Mouse (Mus musculus) mouse embryonic stem cell (cell line): Measurements from ENCODE around the gene Nbea.

Experiments
- in situ Hi-C, 2 experiments: fragments of 300-500 bp; cut with MboI; formaldehyde crosslinking; loops; 1 replicate in 1 of 2; 3 replicates in 1 of 2; pipeline ENCODE4 v1.14.3; 2019 to 2020; ENCODE audit warnings: low sequenced_read_pairs in 2 of 2, low pct_unique_long_range_greater_than_20kb in 1 of 2, mixed read lengths in 1 of 2; ENCODE audit not compliant: unreplicated experiment in 1 of 2

Gene Nbea

DNA sequence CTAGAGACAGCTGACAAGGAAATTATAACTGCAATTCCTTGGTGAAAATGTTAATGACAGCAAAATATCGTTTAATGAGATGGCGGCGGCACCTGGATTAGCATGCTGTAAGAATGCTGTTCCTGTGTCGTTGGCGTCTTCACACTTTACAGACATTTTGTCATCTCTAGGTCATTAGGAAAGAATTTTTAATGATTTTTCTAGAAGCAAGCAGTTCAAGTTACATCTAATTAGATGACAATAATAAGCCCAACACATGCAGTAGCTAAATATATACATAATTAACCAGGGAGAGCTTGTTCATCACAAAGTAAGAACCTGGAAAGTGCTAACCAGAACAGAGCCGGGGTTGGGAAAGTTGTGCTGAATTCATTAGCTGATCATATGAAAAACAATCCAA, 469.2 kb downstream of the Nbea start:
- in situ Hi-C loops = no loop called here

- in situ Hi-C loops = no loop called here
Observed at GRCm38 (mm10) chr3:55713856-55714255, 469.6 kb downstream of the Nbea start.

GRCm38 (mm10) chr3:55710300-55710699, 473.2 kb downstream of the Nbea start:
- in situ Hi-C loops = no loop called here

- in situ Hi-C loops = no loop called here
Observed at GRCm38 (mm10) chr3:55701632-55702031, 481.9 kb downstream of the Nbea start.

- in situ Hi-C loops = no loop called here
Observed at GRCm38 (mm10) chr3:55697174-55697573, 486.3 kb downstream of the Nbea start.

DNA sequence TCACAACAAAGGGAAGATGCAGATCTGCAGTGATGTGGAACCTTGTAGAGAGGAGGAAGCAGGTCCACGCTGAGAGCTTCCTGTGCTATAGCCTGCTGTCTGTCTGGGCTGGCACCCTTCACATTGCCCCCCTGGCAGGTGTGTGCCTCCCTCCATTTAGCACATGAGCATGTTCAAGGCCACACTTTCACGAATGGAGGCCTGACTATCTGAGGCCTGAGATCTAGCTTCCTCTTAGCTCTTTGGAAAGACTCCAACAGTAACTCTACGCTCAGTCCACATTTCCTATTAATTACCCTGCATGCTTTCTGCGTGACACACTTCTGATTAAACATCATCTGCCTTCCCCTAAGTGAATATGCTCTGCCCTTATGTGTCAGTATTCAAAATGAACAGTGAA, 490.4 kb downstream of the Nbea start:
- in situ Hi-C loops = no loop called here

- in situ Hi-C loops = no loop called here
Observed at GRCm38 (mm10) chr3:55688098-55688497, 495.4 kb downstream of the Nbea start.

GRCm38 (mm10) chr3:55686993-55687392, 496.5 kb downstream of the Nbea start:
- in situ Hi-C loops = no loop called here

- in situ Hi-C loops = no loop called here
Observed at GRCm38 (mm10) chr3:55685627-55686026, 497.9 kb downstream of the Nbea start.

DNA sequence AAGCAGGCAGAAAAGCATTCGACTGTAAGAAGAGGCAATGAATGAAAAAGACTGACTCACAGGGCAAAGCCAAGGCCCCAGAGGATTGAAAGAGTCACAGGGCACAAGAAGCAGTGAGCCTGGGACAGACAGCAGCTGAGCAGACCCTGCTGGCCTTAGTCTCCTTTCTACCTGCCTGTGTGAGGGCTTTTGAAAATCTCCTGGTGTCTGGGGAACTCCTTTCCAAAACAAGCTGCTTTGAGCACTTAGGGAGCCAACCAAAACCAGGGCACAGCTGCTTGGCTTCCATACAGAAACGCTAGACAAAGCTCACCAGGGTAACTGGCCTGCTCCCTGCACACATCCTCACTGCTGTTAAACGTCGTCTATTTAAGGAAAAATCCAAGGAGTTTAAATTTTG, 498.6 kb downstream of the Nbea start:
- in situ Hi-C loops = no loop called here

GRCm38 (mm10) chr3:55677691-55678090, 505.8 kb downstream of the Nbea start:
- in situ Hi-C loops = no loop called here

- in situ Hi-C loops = no loop called here
Observed at GRCm38 (mm10) chr3:55674185-55674584, 509.3 kb downstream of the Nbea start.

DNA sequence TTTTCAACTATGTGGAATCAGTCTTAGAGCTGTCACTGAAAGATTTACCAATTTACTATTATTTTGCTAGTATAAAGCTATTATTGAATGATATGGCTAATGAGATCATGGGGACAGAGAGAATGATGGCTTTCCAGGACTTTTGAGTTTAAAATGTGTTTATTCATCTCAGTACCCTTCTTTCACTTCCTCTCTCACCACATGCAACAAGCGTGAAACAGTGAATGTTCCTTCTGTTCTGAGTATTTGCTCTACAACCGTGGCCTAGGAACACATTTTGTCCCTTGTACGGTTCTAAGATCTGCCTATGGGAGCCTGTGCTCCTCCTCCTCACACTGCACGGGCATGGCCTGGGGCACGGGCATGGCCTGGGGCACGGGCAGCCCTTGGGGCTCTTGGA, 516.5 kb downstream of the Nbea start:
- in situ Hi-C loops = no loop called here

DNA sequence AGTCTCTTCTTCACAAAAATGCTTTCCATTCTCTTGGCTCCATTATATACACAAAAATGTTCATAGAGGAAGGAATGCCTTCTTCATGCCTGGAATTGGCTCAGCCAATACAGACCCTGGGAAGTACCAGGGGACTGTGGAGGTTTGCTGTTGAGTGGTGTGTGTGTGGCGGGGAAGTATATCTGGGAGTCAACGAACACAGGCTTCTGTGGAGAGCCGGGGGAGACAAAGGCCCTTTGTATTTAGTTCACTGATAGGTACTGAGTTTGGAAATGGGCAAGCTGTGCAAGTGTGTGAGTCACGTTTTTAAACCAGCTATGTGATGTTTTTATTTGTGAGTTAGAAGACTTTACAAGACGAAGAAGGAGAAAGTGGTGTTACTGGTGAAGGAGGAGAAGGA, 517.6 kb downstream of the Nbea start:
- in situ Hi-C loops = no loop called here

- in situ Hi-C loops = no loop called here
Observed at GRCm38 (mm10) chr3:55664713-55665112, 518.8 kb downstream of the Nbea start.

DNA sequence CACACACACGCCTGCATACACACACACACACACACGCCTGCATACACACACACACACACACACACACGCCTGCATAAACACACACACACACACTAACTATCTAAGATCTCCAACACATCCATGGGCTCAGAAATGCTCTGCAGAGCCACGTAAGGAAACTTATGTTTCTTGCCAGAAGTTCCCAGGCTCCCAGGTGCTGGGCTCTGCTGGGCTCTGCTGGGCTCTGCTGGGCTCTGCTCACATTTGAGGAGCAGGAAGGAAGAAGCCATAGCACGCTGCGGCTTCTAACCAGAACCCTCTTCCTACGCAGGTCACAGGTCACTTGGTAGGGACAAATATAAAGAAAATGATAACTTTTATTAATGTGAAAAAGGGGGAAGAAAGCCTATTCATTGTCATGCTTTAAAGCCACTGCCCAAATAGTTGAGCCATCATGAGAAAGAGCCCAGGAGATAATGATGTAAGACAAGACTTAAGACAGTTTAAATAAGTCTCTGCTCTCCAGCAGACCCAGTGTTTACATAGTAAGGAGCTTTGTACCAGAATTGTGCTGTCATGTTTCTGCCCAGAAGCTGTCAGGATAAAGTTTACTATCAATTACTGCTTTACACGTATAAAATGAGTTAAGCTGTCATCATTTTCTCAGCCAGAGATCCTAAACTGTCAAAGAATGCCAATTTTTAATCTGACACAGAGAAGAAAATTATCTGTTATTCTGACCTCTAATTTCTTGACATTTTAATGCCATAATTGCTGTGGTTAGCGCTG, 521.6 kb downstream of the Nbea start:
- in situ Hi-C loops = no loop called here

- in situ Hi-C loops = no loop called here
Observed at GRCm38 (mm10) chr3:55660261-55660838, 523.2 kb downstream of the Nbea start.

- in situ Hi-C loops = no loop called here
Observed at GRCm38 (mm10) chr3:55659558-55660215, 523.8 kb downstream of the Nbea start.

DNA sequence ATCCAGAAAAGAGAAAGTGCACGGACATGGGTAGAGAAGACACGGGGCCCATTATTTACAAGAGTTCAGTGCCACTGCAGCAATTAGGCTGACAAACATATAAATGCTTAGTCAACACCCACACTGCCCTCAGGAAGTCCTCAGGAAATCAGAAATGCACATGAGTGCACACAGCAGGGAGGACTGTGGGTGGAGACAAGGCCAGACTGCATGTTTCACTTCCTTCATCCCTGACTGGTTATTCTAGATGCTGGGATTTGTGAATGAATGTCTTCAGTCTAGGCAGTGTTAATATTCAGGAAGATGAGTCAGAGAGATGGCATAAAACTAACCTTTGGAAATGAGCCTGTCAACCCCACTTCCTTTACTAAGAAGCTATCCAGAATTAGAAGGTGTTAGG, 531.2 kb downstream of the Nbea start:
- in situ Hi-C loops = no loop called here

DNA sequence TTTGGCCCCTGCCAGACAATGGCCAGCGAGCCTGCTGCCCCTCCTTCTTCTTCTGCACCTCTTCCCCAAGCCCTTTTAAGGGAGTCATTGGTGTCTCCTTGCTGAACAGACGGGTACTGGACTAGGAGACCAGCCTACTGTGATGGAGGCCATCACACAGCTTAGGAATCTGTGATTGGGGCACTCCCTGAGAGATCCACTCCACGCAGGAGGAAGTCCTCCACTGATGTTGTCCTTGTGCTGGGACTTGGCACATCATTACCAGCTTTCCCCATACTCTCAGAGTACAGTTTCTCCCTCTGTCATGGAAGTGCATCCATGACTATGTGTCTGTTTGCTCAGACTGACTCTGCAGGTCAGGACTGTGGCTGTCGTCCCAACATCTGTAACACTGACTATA, 531.6 kb downstream of the Nbea start:
- in situ Hi-C loops = no loop called here
